Mouse (Mus musculus): ENCODE measurements around the gene Vmn2r120. TPM values are rescaled to one million over a fixed set of nuclear protein-coding genes. Genes with fewer than 3 reads are reported as not detected.
"Not testable (repeated sequence)": the region's sequence is repeated elsewhere in the genome, so short reads cannot be mapped to it uniquely, and the experiment has no call there.

Gene Vmn2r120
- not detected in 2 replicates for polyA plus RNA-seq (2014; fragmentation: Nextera tagmentation; extraction: Ambion mirVana)

DNA sequence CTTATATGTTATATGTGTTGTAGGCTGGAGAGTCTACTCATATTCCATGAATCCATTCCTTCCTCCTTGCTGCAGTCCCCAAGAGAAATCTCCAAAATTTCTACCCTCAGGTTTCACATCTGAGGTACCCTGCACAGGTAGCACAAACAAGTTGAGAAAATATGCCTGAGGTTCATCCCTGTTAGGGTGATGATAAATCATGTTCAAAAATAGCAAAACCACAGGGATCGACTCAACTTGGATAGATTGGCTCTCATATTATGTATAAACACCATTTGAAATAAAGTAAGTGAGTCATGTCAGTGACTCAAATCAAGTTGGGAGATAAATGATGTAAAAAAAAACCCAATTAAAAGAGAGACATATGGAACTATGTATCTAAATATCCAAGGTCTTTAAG lies at the start of gene Vmn2r120:
Gene Vmn2r120, minus strand, starts transcription at position 101 of the 400 bp plus-strand sequence.
- no peaks in the 10 kb centered on the region for H3K9me3 ChIP-seq (ENCODE audit: control insufficient read depth, low read length)
- no peak within 1 kb of the TSS for H3K27ac ChIP-seq (replicated peaks in 1 of 2; ENCODE audit: control insufficient read depth in 1 of 2, insufficient read depth in 1 of 2, low read depth in 2 of 2, low read length in 2 of 2)
- WGBS = 71% methylated on average over 1 of the region's 1 CpGs
- H3K27me3 ChIP-seq (ENCODE audit: control insufficient read depth, insufficient read depth, low read length) = no peaks in the 10 kb centered on the region
- H3K9ac ChIP-seq (ENCODE audit: low read length) = no peak within 1 kb of the TSS
- H3K4me3 ChIP-seq (ENCODE audit: control insufficient read depth in 1 of 2, insufficient read depth in 1 of 2, low read depth in 1 of 2, low read length in 2 of 2) = no peak within 1 kb of the TSS
- no peaks in the 10 kb centered on the region for H3K36me3 ChIP-seq (ENCODE audit: control insufficient read depth, insufficient read depth, low read length)
- no peak within 1 kb of the TSS for H3K4me2 ChIP-seq (ENCODE audit: low read length)
- ATAC-seq (ENCODE audit: insufficient number of reproducible peaks, insufficient read depth, low FRiP score, low read depth) = no peak
- H3K4me1 ChIP-seq (ENCODE audit: control insufficient read depth in 2 of 2, insufficient read depth in 2 of 2, low read length in 2 of 2) = no peaks in the 10 kb centered on the region

DNA sequence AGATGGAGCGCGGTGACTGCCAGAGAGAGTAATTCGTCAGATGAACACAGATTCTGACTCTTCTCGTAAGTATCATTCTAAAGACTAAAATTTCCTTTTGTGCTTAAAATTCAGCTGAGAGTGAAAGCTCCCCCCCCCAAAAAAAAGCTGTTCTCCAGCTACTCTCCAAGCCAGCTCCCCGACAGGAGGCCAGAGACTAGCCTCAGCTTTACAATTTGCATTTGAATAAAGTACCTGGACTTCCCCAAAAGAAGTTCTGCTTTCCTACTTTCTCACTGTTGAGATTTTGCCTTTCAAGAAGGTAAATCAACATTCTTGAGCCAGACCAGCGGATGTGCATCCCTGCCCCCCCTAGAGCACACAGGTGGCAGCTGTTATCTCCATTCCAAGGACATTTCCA lies 42.0 kb upstream of the Vmn2r120 start:
- not testable (repeated sequence) for H3K4me2 ChIP-seq (ENCODE audit: low read length); H3K9me3 ChIP-seq (ENCODE audit: control insufficient read depth, low read length); H3K36me3 ChIP-seq (ENCODE audit: control insufficient read depth, insufficient read depth, low read length); H3K27ac ChIP-seq (replicated peaks in 1 of 2; ENCODE audit: control insufficient read depth in 1 of 2, insufficient read depth in 1 of 2, low read depth in 2 of 2, low read length in 2 of 2); ATAC-seq (ENCODE audit: insufficient number of reproducible peaks, insufficient read depth, low FRiP score, low read depth); H3K9ac ChIP-seq (ENCODE audit: low read length); H3K27me3 ChIP-seq (ENCODE audit: control insufficient read depth, insufficient read depth, low read length); H3K4me1 ChIP-seq (ENCODE audit: control insufficient read depth in 2 of 2, insufficient read depth in 2 of 2, low read length in 2 of 2); H3K4me3 ChIP-seq (ENCODE audit: control insufficient read depth in 1 of 2, insufficient read depth in 1 of 2, low read depth in 1 of 2, low read length in 2 of 2)
- WGBS = 82% methylated on average over 6 of the region's 6 CpGs

DNA sequence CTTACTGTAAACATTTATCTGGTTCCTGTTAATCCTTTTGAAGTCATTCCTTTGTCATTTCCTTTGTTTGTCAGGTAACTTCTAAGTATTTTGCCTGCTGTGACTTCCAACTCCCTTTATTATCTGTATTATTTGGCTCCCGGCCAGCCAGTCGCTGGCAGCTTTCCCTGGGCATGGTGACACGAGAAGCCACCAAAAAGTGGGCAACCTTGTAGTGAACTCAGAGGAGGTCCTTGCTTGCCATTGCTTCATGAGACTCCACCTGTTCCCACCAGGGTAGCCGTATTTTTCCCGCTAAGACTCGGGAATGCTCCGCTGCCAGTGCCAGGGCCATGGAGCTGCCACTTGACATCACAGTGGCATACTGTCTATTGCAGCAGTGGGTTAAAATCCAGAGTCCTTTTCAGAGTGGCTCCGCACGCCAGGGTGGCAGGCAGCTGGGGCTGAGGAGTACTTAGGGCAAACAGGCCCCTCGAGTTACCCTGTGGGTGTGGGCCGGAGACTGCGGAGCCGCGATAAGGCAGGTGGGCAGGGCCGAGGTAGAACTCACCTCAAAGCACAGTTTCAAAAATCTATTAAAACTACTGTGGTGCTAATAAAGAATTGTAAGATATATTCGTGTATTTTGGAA lies 28.9 kb upstream of the Vmn2r120 start:
- H3K36me3 ChIP-seq (ENCODE audit: control insufficient read depth, insufficient read depth, low read length) = no peaks in the 10 kb centered on the region
- WGBS = 73% methylated on average over 16 of the region's 16 CpGs
- no peak overlapping the region for H3K27ac ChIP-seq (replicated peaks in 1 of 2; ENCODE audit: control insufficient read depth in 1 of 2, insufficient read depth in 1 of 2, low read depth in 2 of 2, low read length in 2 of 2)
- H3K27me3 ChIP-seq (ENCODE audit: control insufficient read depth, insufficient read depth, low read length) = no peaks in the 10 kb centered on the region
- no peak overlapping the region for H3K4me2 ChIP-seq (ENCODE audit: low read length)
- H3K9me3 ChIP-seq (ENCODE audit: control insufficient read depth, low read length) = no peaks in the 10 kb centered on the region
- no peak overlapping the region for H3K9ac ChIP-seq (ENCODE audit: low read length)
- no peak for ATAC-seq (ENCODE audit: insufficient number of reproducible peaks, insufficient read depth, low FRiP score, low read depth)
- H3K4me1 ChIP-seq (ENCODE audit: control insufficient read depth in 2 of 2, insufficient read depth in 2 of 2, low read length in 2 of 2) = no peaks in the 10 kb centered on the region
- no peak overlapping the region for H3K4me3 ChIP-seq (ENCODE audit: control insufficient read depth in 1 of 2, insufficient read depth in 1 of 2, low read depth in 1 of 2, low read length in 2 of 2)

Other genes starting within 250 kb of the Vmn2r120 start
- gene Adgre1, start 186.8 kb downstream of the Vmn2r120 start, polyA plus RNA-seq (2014; fragmentation: Nextera tagmentation; extraction: Ambion mirVana) = 3.8 and 4.3 TPM in 2 replicates
- gene Gm21834, start 196.7 kb upstream of the Vmn2r120 start, polyA plus RNA-seq (2014; fragmentation: Nextera tagmentation; extraction: Ambion mirVana) = not detected in 2 replicates
- not detected in 2 replicates for gene Cntnap5c, start 224.1 kb upstream of the Vmn2r120 start, polyA plus RNA-seq (2014; fragmentation: Nextera tagmentation; extraction: Ambion mirVana)